Mouse (Mus musculus): ENCODE results near the gene Prss22.
A peak's percentile ranks its signal among the peaks of the same experiment; 100 is the strongest.
"Not testable (repeated sequence)": the region's sequence is repeated elsewhere in the genome, so short reads cannot be mapped to it uniquely, and the experiment has no call there.

Prss22 gene

GRCm38 (mm10) chr17:23993559-23994428 is 4.1 kb downstream of the Prss22 start:
- peak; percentile 88 for DNase-seq

DNA sequence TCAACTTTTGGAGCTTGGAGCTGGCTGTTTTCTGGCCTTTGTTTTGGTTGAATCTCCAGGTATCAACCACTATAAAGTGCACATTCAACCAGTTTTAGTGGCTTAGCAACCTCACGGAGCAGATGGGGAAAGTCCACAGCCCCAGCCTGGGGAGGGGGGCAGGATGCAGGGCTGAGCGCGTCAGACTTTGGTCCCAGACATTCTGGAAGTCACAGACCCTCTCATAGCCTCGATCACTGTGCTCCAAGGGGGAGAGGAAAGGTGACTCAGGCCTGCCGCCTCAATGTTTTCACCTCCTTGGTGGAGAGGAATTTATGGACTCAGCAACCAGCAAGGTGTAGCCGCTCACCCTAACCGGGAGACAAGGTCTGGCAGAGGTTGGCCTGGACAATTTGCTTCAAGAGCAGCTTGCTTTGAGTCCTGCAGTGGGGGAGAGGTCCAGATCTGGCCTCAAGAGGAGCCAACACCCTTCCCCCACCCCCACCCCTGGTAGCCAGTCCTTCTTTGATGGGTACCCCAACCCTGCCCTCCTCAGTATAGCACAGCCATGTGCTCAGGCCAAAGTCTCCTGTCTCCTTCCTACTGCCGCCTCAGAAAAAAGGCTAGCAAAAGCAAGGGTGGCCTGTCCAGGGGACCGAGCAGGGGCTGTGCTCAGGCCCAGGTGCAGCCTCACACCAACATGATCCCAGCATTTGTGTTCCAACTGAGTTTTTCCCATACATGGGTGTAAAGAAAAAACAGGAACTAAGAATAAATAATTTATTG is 4.9 kb downstream of the Prss22 start:
- no peak for DNase-seq

- DNase-seq = peak; percentile 30
Measured at GRCm38 (mm10) chr17:23989802-23990201, 8.1 kb downstream of the Prss22 start.

GRCm38 (mm10) chr17:23984989-23985388 is 12.9 kb downstream of the Prss22 start:
- DNase-seq = no peak

GRCm38 (mm10) chr17:23982912-23983311 is 15.0 kb downstream of the Prss22 start:
- no peak for DNase-seq

- DNase-seq = no peak
Measured at GRCm38 (mm10) chr17:23980297-23980909, 17.5 kb downstream of the Prss22 start, which contains the start of gene Prss30. Prss30 (minus strand) TSS chr17:23980566.

- DNase-seq = no peak
Measured at GRCm38 (mm10) chr17:23979471-23979870, 18.4 kb downstream of the Prss22 start.

DNA sequence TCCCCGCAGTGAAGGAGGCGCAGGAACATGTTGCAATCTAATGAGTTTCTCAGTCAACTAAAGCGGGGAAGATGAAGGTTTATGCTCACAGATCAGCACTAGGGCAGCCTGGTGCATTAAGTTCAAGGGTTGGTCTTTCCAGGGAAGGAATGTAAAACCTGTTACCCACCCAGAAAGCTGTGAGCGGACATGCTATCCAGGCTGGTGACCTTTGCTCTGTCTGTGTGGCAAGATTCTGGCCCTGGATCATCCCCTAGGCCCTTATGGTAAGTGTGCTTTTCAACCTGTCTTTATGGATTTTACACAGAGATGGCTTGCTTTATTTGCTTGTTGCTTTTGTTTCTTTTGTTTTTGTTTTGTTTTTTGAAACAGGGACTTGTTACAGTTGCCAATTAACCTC is 21.2 kb downstream of the Prss22 start:
- DNase-seq = no peak

DNA sequence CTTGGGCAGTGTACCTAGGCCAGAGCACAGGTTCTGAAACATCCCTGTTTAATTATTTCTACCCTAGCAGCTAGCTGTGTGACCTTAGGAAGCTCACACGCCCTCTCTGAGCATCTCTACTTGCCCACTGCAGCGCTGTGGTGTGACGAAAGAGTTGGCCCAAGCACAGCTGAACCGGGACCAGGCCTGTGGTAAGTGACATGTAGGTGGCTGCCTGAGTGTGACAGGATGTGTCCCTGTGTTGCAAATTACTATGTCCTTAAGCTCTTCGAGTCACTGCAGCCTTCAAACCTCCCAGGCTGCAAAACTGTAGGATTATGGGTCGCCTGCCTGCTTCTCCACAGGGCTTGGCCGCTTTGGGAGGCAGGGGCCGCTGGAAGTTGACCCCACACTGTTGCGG is 26.6 kb downstream of the Prss22 start:
- DNase-seq = no peak

GRCm38 (mm10) chr17:23969231-23969630 is 28.7 kb downstream of the Prss22 start:
- peak; percentile 36 for DNase-seq

DNA sequence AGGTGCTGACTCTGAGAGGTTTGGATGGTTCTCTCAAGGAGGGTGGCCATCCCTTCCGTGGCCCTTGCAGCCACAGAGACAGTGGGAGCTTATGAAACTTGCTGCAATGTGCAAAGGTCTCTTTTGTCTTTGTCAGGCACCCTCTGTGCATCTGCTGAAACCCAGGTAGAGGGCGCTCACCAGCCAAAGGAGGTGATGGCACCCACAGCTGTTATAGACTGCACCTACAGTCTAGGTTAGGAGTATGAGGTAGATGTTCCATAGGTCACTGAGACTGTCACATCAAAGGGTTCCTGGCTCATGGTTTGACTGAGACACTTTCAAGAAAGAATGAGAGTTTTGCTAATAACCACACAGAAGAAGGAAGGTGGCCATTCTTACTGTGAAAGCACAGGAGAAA is 29.1 kb downstream of the Prss22 start:
- DNase-seq = no peak

DNA sequence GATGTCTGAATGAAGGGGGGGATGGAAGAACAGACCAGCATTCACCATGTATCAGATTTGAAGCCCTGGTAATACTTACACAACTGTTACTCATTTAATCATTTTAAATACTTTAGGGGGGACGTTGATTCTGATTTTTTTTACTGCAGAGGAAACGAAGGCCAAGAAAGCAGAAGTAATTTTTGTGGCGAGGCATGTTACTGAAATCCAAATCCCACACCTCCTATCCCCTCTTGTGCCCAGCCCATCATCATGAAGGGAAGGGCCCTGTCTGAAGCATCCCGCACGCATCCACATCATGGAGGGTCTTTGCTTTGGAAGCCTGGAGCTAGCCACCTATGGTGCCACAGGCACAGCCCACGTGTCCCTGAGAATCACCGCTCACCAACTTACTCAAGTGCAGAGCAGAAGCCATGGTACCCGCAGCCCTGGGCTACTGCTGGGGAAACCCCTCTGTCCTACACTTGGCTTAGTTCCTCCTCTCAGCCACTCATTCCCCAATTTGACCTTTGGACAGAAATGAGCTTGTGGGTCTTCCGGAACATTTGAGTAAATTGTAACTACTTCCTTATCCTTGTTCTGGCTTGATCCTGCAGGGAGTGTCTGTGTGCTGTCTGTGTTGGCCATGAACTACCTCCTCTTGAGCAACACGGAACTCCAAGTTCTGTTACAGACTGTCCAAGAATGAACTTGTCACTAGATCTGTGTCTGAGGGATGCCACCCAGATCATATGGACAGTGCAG is 31.1 kb downstream of the Prss22 start:
- DNase-seq = no peak

DNA sequence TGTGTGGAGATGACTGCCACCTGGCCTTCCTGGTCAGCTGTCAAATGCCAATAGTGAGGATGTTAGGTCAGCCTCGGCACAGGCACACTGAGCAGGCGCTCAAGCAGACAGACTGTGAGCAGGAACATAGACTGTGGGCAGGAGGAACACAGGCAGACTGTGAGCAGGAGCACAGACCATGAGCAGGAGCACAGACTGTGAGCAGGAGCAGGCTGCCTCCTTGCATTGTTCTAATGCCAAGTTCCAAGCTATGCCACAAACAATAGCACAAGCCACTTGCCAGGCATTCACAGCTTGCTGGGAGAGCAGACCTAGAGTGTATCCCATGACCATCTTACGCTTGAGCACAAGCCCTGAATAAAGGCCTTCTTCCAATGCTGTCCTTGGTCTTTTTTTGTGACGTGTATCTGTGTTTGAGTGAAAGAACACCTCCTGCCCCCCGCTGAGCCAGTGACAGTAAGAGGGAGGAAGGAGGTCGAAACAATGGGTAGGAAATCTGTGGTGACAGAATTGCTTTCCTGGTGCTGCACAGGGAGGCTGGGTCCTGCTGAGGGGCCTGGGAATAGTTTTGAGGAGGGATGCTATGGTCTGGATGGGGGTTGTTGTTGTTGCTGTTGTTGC is 32.0 kb downstream of the Prss22 start:
- no peak for DNase-seq

DNA sequence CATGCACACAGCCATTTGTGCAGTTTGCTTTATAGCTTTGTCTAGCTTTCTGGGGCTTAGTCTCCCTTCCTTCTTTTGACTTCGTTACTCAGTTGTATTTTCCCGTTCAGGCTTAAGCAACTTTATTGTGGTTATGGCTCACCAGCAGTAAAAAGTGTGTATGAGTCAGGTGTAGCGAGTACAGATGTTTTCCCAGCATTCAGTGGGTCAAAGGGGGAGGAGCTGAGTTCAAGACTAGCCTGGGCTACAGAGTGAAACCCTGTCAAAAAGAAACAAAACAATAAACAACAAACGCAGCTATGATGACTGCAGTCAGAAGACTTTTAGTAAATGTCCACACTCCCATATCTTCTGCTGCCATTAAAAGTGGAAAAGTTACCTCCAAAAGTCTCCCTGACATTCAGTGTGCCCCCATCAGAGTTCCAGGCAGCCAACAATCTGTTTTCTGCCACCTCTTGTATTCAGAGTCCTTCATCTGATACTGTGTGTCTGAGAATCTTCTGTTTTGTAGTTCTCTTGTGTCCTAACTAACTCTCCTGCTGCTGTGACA is 36.3 kb downstream of the Prss22 start:
- DNase-seq = no peak

DNA sequence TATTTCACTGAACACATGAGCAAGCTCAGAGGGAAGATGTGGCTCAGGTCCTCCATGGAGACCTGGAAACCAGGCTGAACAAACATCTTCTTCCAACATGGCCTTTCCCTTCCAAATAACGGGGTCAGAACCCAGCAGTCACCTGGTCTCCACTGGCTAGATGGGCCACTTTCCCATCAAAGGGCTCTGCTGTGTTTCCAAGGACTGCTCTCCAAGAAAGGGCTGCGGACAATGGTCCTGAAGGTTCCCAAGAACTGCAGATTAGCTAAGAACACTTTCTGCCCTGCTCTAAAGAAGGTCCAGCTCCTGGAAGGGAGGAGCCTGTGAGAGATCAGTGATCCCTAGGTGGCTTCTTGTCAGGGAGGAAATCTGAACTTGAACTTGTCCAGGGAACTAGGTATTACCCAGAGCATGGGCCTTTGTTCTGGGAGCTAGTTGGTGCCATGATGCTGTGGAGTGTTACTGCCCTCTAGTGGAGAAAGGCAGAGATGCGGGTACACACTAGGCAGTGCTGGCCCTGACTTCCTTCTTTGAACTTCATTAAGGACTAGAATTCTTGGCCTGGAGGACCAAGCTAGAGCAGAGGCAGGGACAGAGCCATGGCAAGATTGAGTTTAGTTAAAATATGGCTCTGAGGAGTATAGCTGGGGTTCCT is 37.7 kb downstream of the Prss22 start:
- peak; percentile 73 for DNase-seq

GRCm38 (mm10) chr17:23955174-23955573 is 42.7 kb downstream of the Prss22 start, which contains the start of gene Sbpl:
Sbpl (minus strand) TSS chr17:23955274.
- no peak for DNase-seq

- DNase-seq = not testable (repeated sequence)
Measured at GRCm38 (mm10) chr17:23950828-23951227, 47.1 kb downstream of the Prss22 start.

DNA sequence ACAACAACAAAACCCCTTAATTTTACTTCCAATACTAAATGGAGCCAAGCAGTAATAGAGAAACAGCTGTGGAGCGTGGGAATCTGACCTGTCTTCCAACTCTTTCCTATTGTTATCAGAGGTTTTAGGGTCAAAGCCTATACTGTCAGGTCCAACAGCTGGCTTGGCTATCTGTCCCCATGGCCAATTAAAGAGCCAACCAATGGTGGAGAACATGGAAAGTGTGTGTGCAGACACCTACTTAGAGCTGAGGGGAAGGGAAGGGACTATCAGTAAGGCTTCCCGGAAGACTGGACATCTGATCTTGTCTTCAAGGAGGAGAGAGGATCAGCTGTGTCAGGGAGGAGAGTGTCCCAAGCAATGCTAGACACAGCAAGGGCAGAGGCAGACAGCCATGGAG is 48.8 kb downstream of the Prss22 start:
- DNase-seq = no peak

- DNase-seq = not testable (repeated sequence)
Measured at GRCm38 (mm10) chr17:23947486-23947885, 50.4 kb downstream of the Prss22 start.
